Mouse (Mus musculus): ENCODE data around the gene Cnn3. TPM values are rescaled to one million over a fixed set of nuclear protein-coding genes. Genes with fewer than 3 reads are reported as not detected.

The Cnn3 gene
- polyA plus RNA-seq (2014; fragmentation: Illumina TruSeq; extraction: RNeasy Lipid Tissue Mini Kit (QIAGEN cat#74804); ENCODE audit: low read depth, low replicate concordance): 116 TPM

GRCm38 (mm10) chr3:121425861-121426620, at the start of gene Cnn3:
TSS of gene Cnn3 (plus strand) at chr3:121426497.

Other genes starting within 250 kb of the Cnn3 start
- 48.5 TPM for gene Tmem56, start 143.4 kb upstream of the Cnn3 start, polyA plus RNA-seq (2014; fragmentation: Illumina TruSeq; extraction: RNeasy Lipid Tissue Mini Kit (QIAGEN cat#74804); ENCODE audit: low read depth, low replicate concordance)
- 26.4 TPM for gene Alg14, start 134.7 kb upstream of the Cnn3 start, polyA plus RNA-seq (2014; fragmentation: Illumina TruSeq; extraction: RNeasy Lipid Tissue Mini Kit (QIAGEN cat#74804); ENCODE audit: low read depth, low replicate concordance)
- gene Slc44a3, start 105.9 kb downstream of the Cnn3 start, polyA plus RNA-seq (2014; fragmentation: Illumina TruSeq; extraction: RNeasy Lipid Tissue Mini Kit (QIAGEN cat#74804); ENCODE audit: low read depth, low replicate concordance): 210 TPM
- not detected for gene 4930432M17Rik, start 244.3 kb downstream of the Cnn3 start, polyA plus RNA-seq (2014; fragmentation: Illumina TruSeq; extraction: RNeasy Lipid Tissue Mini Kit (QIAGEN cat#74804); ENCODE audit: low read depth, low replicate concordance)